ENCODE assay signal across 8 mouse cellular contexts in the genomic region with DNA sequence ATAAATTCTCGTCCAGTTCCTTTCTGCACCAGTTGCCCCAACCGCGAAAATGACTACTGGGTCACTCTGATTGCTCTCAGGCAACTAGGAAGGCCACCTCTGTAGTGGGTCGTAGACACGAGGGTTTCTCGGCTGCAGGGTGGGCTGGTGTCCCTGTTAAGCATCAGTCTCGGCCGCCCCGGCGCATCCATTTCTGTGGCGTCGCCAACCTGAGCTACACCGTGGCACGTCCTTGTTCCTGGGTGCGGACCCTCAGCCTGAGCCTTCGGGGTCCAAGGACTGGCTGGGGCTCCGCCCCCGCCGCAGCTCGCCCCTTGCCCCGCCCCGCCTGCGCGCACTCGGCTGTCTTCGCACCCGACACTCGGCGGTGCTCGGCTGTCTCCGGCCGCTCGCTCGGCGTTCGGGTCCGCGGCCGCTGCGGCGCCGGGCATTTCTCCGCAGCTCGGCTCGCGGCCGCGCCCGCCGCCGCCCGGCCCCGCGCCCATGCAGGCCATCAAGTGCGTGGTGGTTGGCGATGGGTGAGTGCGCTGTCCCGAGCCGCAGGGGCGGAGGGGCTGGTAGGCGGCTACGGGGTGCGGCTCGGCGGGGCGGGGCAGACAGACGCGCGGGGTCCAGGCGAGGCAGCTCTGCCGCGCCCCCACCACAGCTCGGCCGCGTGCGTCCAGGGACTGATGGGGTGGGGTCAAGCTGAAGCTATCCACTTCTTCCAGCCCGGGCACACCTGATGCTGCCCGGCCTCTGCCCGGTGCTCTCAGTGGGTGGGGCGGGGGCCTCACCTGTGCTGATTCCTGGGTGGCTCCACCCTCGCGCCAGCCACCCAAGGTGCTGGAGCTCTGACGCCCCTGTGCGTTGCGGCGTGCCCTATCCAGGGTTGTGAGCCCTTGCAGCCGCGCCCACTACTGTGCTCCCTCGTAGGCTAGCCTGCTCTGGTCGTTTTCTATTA. TPM values are rescaled to one million over a fixed set of nuclear protein-coding genes. Genes with fewer than 3 reads are reported as not detected.
A peak's percentile ranks its signal among the peaks of the same experiment; 100 is the strongest.
DNase-seq lines count a peak whose midpoint lies in the region; ATAC-seq and TF ChIP-seq lines count a peak whose summit lies in the region.

Rac3 (plus strand) TSS at position 347 of the 943 bp plus-strand sequence.

- peak within 1 kb of the TSS; percentile 59 for H3K4me3 ChIP-seq in bone marrow macrophage, adult 2 months (ENCODE audit: insufficient read depth, low read length)
- H3K4me3 ChIP-seq in forebrain, embryonic 12.5 days (replicated peaks): peak within 1 kb of the TSS; percentile 72
- H3K4me3 ChIP-seq in hindbrain, embryonic 15.5 days: peak within 1 kb of the TSS; percentile 57

- H3K4me1 ChIP-seq in bone marrow macrophage, adult 2 months (ENCODE audit: control insufficient read depth, insufficient read depth, low read length): peaks cover 8% of the 10 kb centered on the region
- peaks cover 23% of the 10 kb centered on the region for H3K4me1 ChIP-seq in forebrain, embryonic 12.5 days
- H3K4me1 ChIP-seq in hindbrain, embryonic 15.5 days (replicated peaks): peaks cover 33% of the 10 kb centered on the region

- no peaks in the 10 kb centered on the region for H3K9me3 ChIP-seq in forebrain, embryonic 12.5 days
- H3K9me3 ChIP-seq in hindbrain, embryonic 15.5 days: no peaks in the 10 kb centered on the region

- ATAC-seq in cerebellum, adult (ENCODE audit: insufficient number of reproducible peaks, low FRiP score, low TSS enrichment): peak; percentile 53; the same call in 1 of the 2 replicates
- ATAC-seq in forebrain, embryonic 12.5 days (ENCODE audit: low FRiP score): peak; percentile 91
- ATAC-seq in hindbrain, embryonic 15.5 days (ENCODE audit: low FRiP score, low read depth): peak; percentile 86

- H3K9ac ChIP-seq in forebrain, embryonic 12.5 days: peak within 1 kb of the TSS; percentile 88
- peak within 1 kb of the TSS; percentile 89 for H3K9ac ChIP-seq in hindbrain, embryonic 15.5 days

- TF ChIP-seq CTCF in bone marrow macrophage, adult 2 months (IDR thresholded peaks at IDR 0.05; ENCODE audit: low read depth, low read length): no peak

- peaks cover 35% of the 10 kb centered on the region for H3K36me3 ChIP-seq in forebrain, embryonic 12.5 days (replicated peaks)
- H3K36me3 ChIP-seq in hindbrain, embryonic 15.5 days: peaks cover 14% of the 10 kb centered on the region

- no peak within 1 kb of the TSS for H3K27ac ChIP-seq in bone marrow macrophage, adult 2 months (ENCODE audit: insufficient read depth, low read depth, low read length)
- H3K27ac ChIP-seq in forebrain, embryonic 12.5 days: peak within 1 kb of the TSS; percentile 59; the same call in 1 of the 2 replicates
- H3K27ac ChIP-seq in hindbrain, embryonic 15.5 days (replicated peaks): peak within 1 kb of the TSS; percentile 81

- WGBS in forebrain, embryonic 12.5 days: 1% methylated on average over 82 of the region's 90 CpGs
- WGBS in hindbrain, embryonic 15.5 days: under 1% methylated on average over 75 of the region's 90 CpGs

- no peak for DNase-seq in cerebellum, adult 9-10 months
- DNase-seq in left cerebral cortex, adult 8-10 months (ENCODE audit: low spot score in 2 of 2): peak in 1 of 2 experiments; percentile 34
- DNase-seq in lung, postnatal 36 days: peak; percentile 81
- DNase-seq in right cerebral cortex, adult 2 months (ENCODE audit: low spot score in 2 of 2): peak; percentile 46 to 54

- no peak for TF ChIP-seq POLR2A in bone marrow macrophage, adult 2 months (IDR thresholded peaks at IDR 0.05; ENCODE audit: borderline replicate concordance, low read depth, low read length)

- H3K27me3 ChIP-seq in forebrain, embryonic 12.5 days: peaks cover 33% of the 10 kb centered on the region
- no peaks in the 10 kb centered on the region for H3K27me3 ChIP-seq in hindbrain, embryonic 15.5 days

- peak within 1 kb of the TSS; percentile 99 for H3K4me2 ChIP-seq in forebrain, embryonic 12.5 days
- peak within 1 kb of the TSS; percentile 75 for H3K4me2 ChIP-seq in hindbrain, embryonic 15.5 days

RNA-seq across cellular contexts. Expression of gene Rac3, which starts in this region (rescaled TPM):
- polyA plus RNA-seq in bone marrow macrophage, adult 2 months (2012; ENCODE audit: insufficient read depth, insufficient read length, missing spikeins): 14.3 and 18.1 TPM in 2 replicates
- 48.3 and 48.5 TPM in 2 replicates for polyA plus RNA-seq in forebrain, embryonic 12.5 days (2016; fragmentation: Nextera tagmentation; extraction: Ambion mirVana)
- 540 and 587 TPM in 2 replicates for polyA plus RNA-seq in hindbrain, embryonic 15.5 days (2015; fragmentation: Nextera tagmentation; extraction: Ambion mirVana)
- 10 to 100 TPM; 39.2 to 40.0 (median 39.6) TPM for total RNA-seq in left cerebral cortex, adult 8-10 months (2022)

Comparison
In these comparisons a context has a peak if more than half of its experiments do, and no peak if none do; other contexts are left out.
1. RNA of gene Rac3 (polyA plus RNA-seq): 540 to 587 TPM in hindbrain, embryonic 15.5 days; 48.3 to 48.5 TPM in forebrain, embryonic 12.5 days and 14.3 to 18.1 TPM in bone marrow macrophage, adult 2 months; every median in the first group is over 10 times any median in the second.
2. Peak in every context shown above with its lines, with median percentiles within 50 percentile points of each other: ATAC-seq and H3K4me3 ChIP-seq.